Mouse (Mus musculus) heart, postnatal 25 days (tissue): Measurements from ENCODE around the gene Gm27029. TPM values are rescaled to one million over a fixed set of nuclear protein-coding genes. Genes with fewer than 3 reads are reported as not detected.
"Not testable (repeated sequence)": the region's sequence is repeated elsewhere in the genome, so short reads cannot be mapped to it uniquely, and the experiment has no call there.

Experiments used
- DNase-seq: peaks from one replicate; pipeline ENCODE4 v3.0.0; 2022; ENCODE audit warnings: low spot score
- intact Hi-C: fragments of 180-260 bp; cut with DNase I; formaldehyde crosslinking; loops from one replicate; pipeline ENCODE4 v1.15.1; 2025
- total RNA-seq, 2 experiments: library from RNA; stranded (reverse); gene quantifications; 2 replicates each; pipeline ENCODE4 v1.2.3; 2021

The Gm27029 gene
- total RNA-seq, 2 experiments from 2014 or later = 8.5 to 9.1 TPM

- no peak for DNase-seq
- intact Hi-C loops = no loop called here
Measured at GRCm38 (mm10) chr11:101435831-101436230, 11.2 kb upstream of the Gm27029 start.

- DNase-seq = no peak
Measured at GRCm38 (mm10) chr11:101433396-101433795, 8.8 kb upstream of the Gm27029 start.

GRCm38 (mm10) chr11:101431327-101431726 is 6.7 kb upstream of the Gm27029 start:
- DNase-seq = no peak
- intact Hi-C loops = no loop called here

More at GRCm38 (mm10) chr11:101433396-101433795, 8.8 kb upstream of the Gm27029 start:
- intact Hi-C loops = no loop called here

- no peak for DNase-seq
- intact Hi-C loops = no loop called here
Measured at GRCm38 (mm10) chr11:101426165-101426564, 1.6 kb upstream of the Gm27029 start.

GRCm38 (mm10) chr11:101424925-101425813 is 573 bp upstream of the Gm27029 start, which contains the start of the genes Rundc1 and Ptges3l:
Rundc1 (plus strand) TSS chr11:101425085.
Ptges3l (minus strand) TSS chr11:101425333.
- peak; percentile 94 for DNase-seq
- intact Hi-C loops = no loop called here

GRCm38 (mm10) chr11:101420148-101420547 is 4.4 kb downstream of the Gm27029 start:
- no peak for DNase-seq
- intact Hi-C loops = no loop called here

GRCm38 (mm10) chr11:101419610-101420009 is 5.0 kb downstream of the Gm27029 start:
- DNase-seq = no peak
- intact Hi-C loops = no loop called here

- no peak for DNase-seq
- intact Hi-C loops = no loop called here
Measured at GRCm38 (mm10) chr11:101418991-101419390, 5.6 kb downstream of the Gm27029 start.

GRCm38 (mm10) chr11:101417101-101417855 is 7.3 kb downstream of the Gm27029 start, which contains the start of gene Aarsd1:
Aarsd1 (minus strand) TSS chr11:101417615.
- DNase-seq = peak; percentile 74
- intact Hi-C loops = no loop called here

GRCm38 (mm10) chr11:101416433-101417100 is 8.0 kb downstream of the Gm27029 start:
- intact Hi-C loops = no loop called here
- no peak for DNase-seq

- DNase-seq = no peak
Measured at GRCm38 (mm10) chr11:101415306-101415705, 9.3 kb downstream of the Gm27029 start.

GRCm38 (mm10) chr11:101395110-101395509 is 29.5 kb downstream of the Gm27029 start:
- intact Hi-C loops = loop anchor here (1.0 to 5.0 kb wide), 2 partner anchors 72 to 183 kb away; no protein-coding TSS in a partner anchor

More at GRCm38 (mm10) chr11:101415306-101415705, 9.3 kb downstream of the Gm27029 start:
- intact Hi-C loops = no loop called here

GRCm38 (mm10) chr11:101381817-101382216 is 42.8 kb downstream of the Gm27029 start:
- intact Hi-C loops = no loop called here
- DNase-seq = no peak

More at GRCm38 (mm10) chr11:101395110-101395509, 29.5 kb downstream of the Gm27029 start:
- peak; percentile 49 for DNase-seq

- no peak for DNase-seq
- intact Hi-C loops = no loop called here
Measured at GRCm38 (mm10) chr11:101378926-101379325, 45.7 kb downstream of the Gm27029 start.

- intact Hi-C loops, DNase-seq: not testable (repeated sequence)
Measured at GRCm38 (mm10) chr11:101378196-101378595, 46.4 kb downstream of the Gm27029 start.

GRCm38 (mm10) chr11:101374421-101374938 is 50.1 kb downstream of the Gm27029 start:
- no peak for DNase-seq

GRCm38 (mm10) chr11:101370141-101370540 is 54.5 kb downstream of the Gm27029 start:
- no peak for DNase-seq
- intact Hi-C loops = no loop called here

More at GRCm38 (mm10) chr11:101374421-101374938, 50.1 kb downstream of the Gm27029 start:
- intact Hi-C loops = no loop called here

GRCm38 (mm10) chr11:101367326-101367935 is 57.2 kb downstream of the Gm27029 start, which contains the start of gene G6pc:
G6pc (plus strand) TSS chr11:101367561.
- intact Hi-C loops = no loop called here
- DNase-seq = no peak

- DNase-seq = no peak
- intact Hi-C loops = no loop called here
Measured at GRCm38 (mm10) chr11:101364531-101364931, 60.1 kb downstream of the Gm27029 start.
